Mouse (Mus musculus) lung, postnatal 4 days (tissue): ENCODE measurements around the gene Sptlc2.

Experiments used
- DNase-seq, 2 experiments: peaks; one replicate each; pipeline ENCODE4 v3.0.0; 2021

Sptlc2 gene

GRCm38 (mm10) chr12:87388122-87388774 is at the start of gene Sptlc2:
Sptlc2 (minus strand) TSS chr12:87388355.
- peak; percentile 100 for DNase-seq

- DNase-seq = no peak
Measured at GRCm38 (mm10) chr12:87428885-87429284, 40.7 kb upstream of the Sptlc2 start.

GRCm38 (mm10) chr12:87428295-87428694 is 40.1 kb upstream of the Sptlc2 start:
- no peak for DNase-seq

GRCm38 (mm10) chr12:87426354-87427031 is 38.3 kb upstream of the Sptlc2 start:
- DNase-seq = no peak

GRCm38 (mm10) chr12:87424516-87424915 is 36.4 kb upstream of the Sptlc2 start:
- no peak for DNase-seq

GRCm38 (mm10) chr12:87423700-87424099 is 35.5 kb upstream of the Sptlc2 start:
- no peak for DNase-seq

GRCm38 (mm10) chr12:87421708-87422507 is 33.8 kb upstream of the Sptlc2 start:
- no peak for DNase-seq

- DNase-seq = no peak
Measured at GRCm38 (mm10) chr12:87419974-87420485, 31.9 kb upstream of the Sptlc2 start.

GRCm38 (mm10) chr12:87418921-87419320 is 30.8 kb upstream of the Sptlc2 start:
- no peak for DNase-seq

- DNase-seq = peak; percentile 32 to 68
Measured at GRCm38 (mm10) chr12:87416690-87417089, 28.5 kb upstream of the Sptlc2 start.

- DNase-seq = no peak
Measured at GRCm38 (mm10) chr12:87415358-87415757, 27.2 kb upstream of the Sptlc2 start.

GRCm38 (mm10) chr12:87413179-87413790 is 25.1 kb upstream of the Sptlc2 start:
- DNase-seq = peak; percentile 54 to 82

GRCm38 (mm10) chr12:87410999-87411398 is 22.8 kb upstream of the Sptlc2 start:
- no peak for DNase-seq

- no peak for DNase-seq
Measured at GRCm38 (mm10) chr12:87409123-87409522, 21.0 kb upstream of the Sptlc2 start.

- DNase-seq = peak; percentile 74 to 77
Measured at GRCm38 (mm10) chr12:87407869-87408605, 19.9 kb upstream of the Sptlc2 start.

- DNase-seq = peak in 1 of 2 experiments; percentile 54
Measured at GRCm38 (mm10) chr12:87405721-87406120, 17.6 kb upstream of the Sptlc2 start.

GRCm38 (mm10) chr12:87405165-87405564 is 17.0 kb upstream of the Sptlc2 start:
- no peak for DNase-seq

GRCm38 (mm10) chr12:87401883-87402282 is 13.7 kb upstream of the Sptlc2 start:
- no peak for DNase-seq

GRCm38 (mm10) chr12:87399119-87399819 is 11.1 kb upstream of the Sptlc2 start:
- DNase-seq = no peak

GRCm38 (mm10) chr12:87397811-87398417 is 9.8 kb upstream of the Sptlc2 start:
- DNase-seq = no peak

GRCm38 (mm10) chr12:87397126-87397525 is 9.0 kb upstream of the Sptlc2 start:
- no peak for DNase-seq
